Comparison of ENCODE assay signal across 8 mouse cellular contexts in the genomic region with DNA sequence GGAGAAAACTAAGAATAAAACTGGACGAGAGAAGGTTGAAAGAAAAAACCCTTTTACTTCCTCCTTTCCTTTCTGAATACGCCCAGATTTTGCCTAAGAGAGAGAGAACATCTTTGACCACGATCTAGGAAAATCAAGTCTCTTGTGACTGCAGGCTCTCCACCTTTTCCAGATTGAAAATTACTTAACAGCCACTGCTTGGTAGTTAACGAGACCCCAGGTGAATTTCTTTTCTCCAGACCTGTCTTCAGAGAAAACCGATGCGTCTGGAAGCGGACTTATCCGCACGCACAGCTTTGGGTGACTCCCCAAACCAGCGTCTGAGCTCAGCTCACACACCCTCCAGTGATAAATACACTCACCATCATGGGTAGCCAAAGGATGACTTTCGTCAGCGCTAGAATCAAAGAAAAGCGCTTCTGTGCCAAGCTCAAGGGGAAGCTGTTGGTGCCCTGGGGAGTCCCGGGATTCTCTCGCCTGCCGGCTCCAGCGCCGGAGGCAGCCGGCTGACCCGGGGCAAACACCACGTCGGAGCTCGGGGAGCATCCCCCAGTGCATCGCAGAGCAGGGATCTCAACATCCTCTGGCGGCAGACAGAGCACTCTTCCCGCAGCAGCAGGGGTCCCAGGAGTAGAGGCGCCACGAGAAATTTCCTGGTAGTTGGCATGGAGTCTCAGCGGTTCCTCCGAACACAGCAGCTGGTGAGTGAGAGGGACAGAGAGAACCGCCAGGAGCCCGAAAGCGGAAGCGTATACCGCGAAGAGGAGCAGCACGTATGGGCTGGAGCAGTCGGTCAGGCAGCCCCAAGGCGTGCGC. TPM values are rescaled to one million over a fixed set of nuclear protein-coding genes. Genes with fewer than 3 reads are reported as not detected.
DNase-seq lines count a peak whose midpoint lies in the region; ATAC-seq and TF ChIP-seq lines count a peak whose summit lies in the region.
"Had no signal": no experiment of that assay in that cellular context is flagged by ENCODE, and none has a peak within 500 bp of the region (broad histone marks: within the 10 kb centered on the region; RNA-seq: fewer than 3 reads in every experiment).

No protein-coding gene starts in this region.

- H3K27ac ChIP-seq in lung, embryonic 14.5 days (ENCODE audit: low read depth): no peak overlapping the region
- H3K27ac ChIP-seq in embryonic facial prominence, embryonic 13.5 days: no peak overlapping the region
- H3K27ac ChIP-seq in intestine, embryonic 14.5 days (ENCODE audit: low read depth): no peak overlapping the region
- no peak overlapping the region for H3K27ac ChIP-seq in midbrain, embryonic 14.5 days (replicated peaks; ENCODE audit: low read depth, low read length)

- 1% methylated on average over 40 of the region's 40 CpGs for WGBS in lung, embryonic 14.5 days
- WGBS in embryonic facial prominence, embryonic 13.5 days: 1% methylated on average over 40 of the region's 40 CpGs
- WGBS in intestine, embryonic 14.5 days: 1% methylated on average over 40 of the region's 40 CpGs
- 1% methylated on average over 40 of the region's 40 CpGs for WGBS in midbrain, embryonic 14.5 days

- peak overlapping the region; percentile 62 for H3K4me2 ChIP-seq in lung, embryonic 14.5 days
- peak overlapping the region; percentile 82 for H3K4me2 ChIP-seq in embryonic facial prominence, embryonic 13.5 days
- peak overlapping the region; percentile 82 for H3K4me2 ChIP-seq in intestine, embryonic 14.5 days (ENCODE audit: low read length)
- H3K4me2 ChIP-seq in midbrain, embryonic 14.5 days (ENCODE audit: low read length): peak overlapping the region; percentile 96

- ATAC-seq in lung, embryonic 14.5 days (ENCODE audit: insufficient read depth): peak; percentile 60; the same call in 1 of the 2 replicates
- no peak for ATAC-seq in embryonic facial prominence, embryonic 13.5 days (ENCODE audit: insufficient number of reproducible peaks, insufficient read depth, low FRiP score, low TSS enrichment, low read depth)
- ATAC-seq in intestine, embryonic 14.5 days (replicated peaks; ENCODE audit: low FRiP score, low TSS enrichment, low read depth): 0 out of 2 replicates have a peak, but pooled peaks have one; percentile 43
- peak; percentile 76 for ATAC-seq in midbrain, embryonic 14.5 days (ENCODE audit: low FRiP score, low TSS enrichment)

- H3K9me3 ChIP-seq in lung, embryonic 14.5 days (ENCODE audit: low read depth, low read length): no peaks in the 10 kb centered on the region
- H3K9me3 ChIP-seq in embryonic facial prominence, embryonic 13.5 days: no peaks in the 10 kb centered on the region
- no peaks in the 10 kb centered on the region for H3K9me3 ChIP-seq in intestine, embryonic 14.5 days (ENCODE audit: control insufficient read depth, low read length)
- no peaks in the 10 kb centered on the region for H3K9me3 ChIP-seq in midbrain, embryonic 14.5 days (ENCODE audit: control insufficient read depth, low read length)

- DNase-seq in lung, embryonic 14.5 days: peak; percentile 21
- DNase-seq in lung, postnatal 25 days (ENCODE audit: low spot score): no peak
- DNase-seq in intestine, embryonic 14.5 days (ENCODE audit: low spot score): peak; percentile 60
- peak; percentile 59 for DNase-seq in midbrain, embryonic 14.5 days
- DNase-seq in urinary bladder, postnatal 25 days (ENCODE audit: low spot score): no peak
- DNase-seq in ovary, postnatal 36 days (ENCODE audit: low spot score): no peak

- H3K9ac ChIP-seq in lung, embryonic 14.5 days: peak overlapping the region; percentile 26; the same call in 1 of the 2 replicates
- H3K9ac ChIP-seq in embryonic facial prominence, embryonic 13.5 days: peak overlapping the region; percentile 65
- no peak overlapping the region for H3K9ac ChIP-seq in intestine, embryonic 14.5 days (ENCODE audit: low read length)
- peak overlapping the region; percentile 59; the same call in 1 of the 2 replicates for H3K9ac ChIP-seq in midbrain, embryonic 14.5 days (replicated peaks; ENCODE audit: low read length)

- H3K4me3 ChIP-seq in lung, embryonic 14.5 days (ENCODE audit: low read depth, low read length): peak overlapping the region; percentile 30
- peak overlapping the region; percentile 48 for H3K4me3 ChIP-seq in embryonic facial prominence, embryonic 13.5 days
- peak overlapping the region; percentile 45 for H3K4me3 ChIP-seq in intestine, embryonic 14.5 days (ENCODE audit: low read depth, low read length)
- H3K4me3 ChIP-seq in midbrain, embryonic 14.5 days (replicated peaks; ENCODE audit: low read depth, low read length): peak overlapping the region; percentile 56

- H3K4me1 ChIP-seq in lung, embryonic 14.5 days (ENCODE audit: insufficient read depth): no peaks in the 10 kb centered on the region
- peaks cover 9% of the 10 kb centered on the region for H3K4me1 ChIP-seq in embryonic facial prominence, embryonic 13.5 days
- no peaks in the 10 kb centered on the region for H3K4me1 ChIP-seq in intestine, embryonic 14.5 days (replicated peaks; ENCODE audit: control insufficient read depth, insufficient read depth, low read length)
- H3K4me1 ChIP-seq in midbrain, embryonic 14.5 days (ENCODE audit: control insufficient read depth, insufficient read depth, low read length): peaks cover 7% of the 10 kb centered on the region; the same call in 1 of the 2 replicates

- H3K27me3 ChIP-seq in lung, embryonic 14.5 days (ENCODE audit: insufficient read depth, low read length): peaks cover 10% of the 10 kb centered on the region; the same call in 1 of the 2 replicates
- H3K27me3 ChIP-seq in embryonic facial prominence, embryonic 13.5 days: peaks cover 23% of the 10 kb centered on the region
- H3K27me3 ChIP-seq in intestine, embryonic 14.5 days (replicated peaks; ENCODE audit: control insufficient read depth, insufficient read depth, low read length): peaks cover 20% of the 10 kb centered on the region; the same call in 1 of the 2 replicates
- no peaks in the 10 kb centered on the region; the same call in 1 of the 2 replicates for H3K27me3 ChIP-seq in midbrain, embryonic 14.5 days (ENCODE audit: control insufficient read depth, insufficient read depth, low read length)

- TF ChIP-seq CTCF in lung, embryonic 14.5 days (IDR thresholded peaks at IDR 0.05; ENCODE audit: low read depth): no peak

- no peaks in the 10 kb centered on the region for H3K36me3 ChIP-seq in lung, embryonic 14.5 days (ENCODE audit: insufficient read depth)
- no peaks in the 10 kb centered on the region for H3K36me3 ChIP-seq in embryonic facial prominence, embryonic 13.5 days
- no peaks in the 10 kb centered on the region for H3K36me3 ChIP-seq in intestine, embryonic 14.5 days (ENCODE audit: control insufficient read depth, insufficient read depth, low read length)
- H3K36me3 ChIP-seq in midbrain, embryonic 14.5 days (ENCODE audit: control insufficient read depth, insufficient read depth, low read length): no peaks in the 10 kb centered on the region

RNA-seq across cellular contexts. Expression of a gene that starts 1.5 kb away (rescaled TPM):
- polyA plus RNA-seq in lung, embryonic 14.5 days (2014; fragmentation: Nextera tagmentation; extraction: Ambion mirVana): 0.05 TPM in 1 of 2 replicates, not detected in the other
- 0.30 and 1.2 TPM in 2 replicates for polyA plus RNA-seq in embryonic facial prominence, embryonic 13.5 days (2015; fragmentation: Nextera tagmentation; extraction: Ambion mirVana)
- 0.11 TPM in 1 of 2 replicates, not detected in the other for polyA plus RNA-seq in intestine, embryonic 14.5 days (2014; fragmentation: Nextera tagmentation; extraction: Ambion mirVana)
- polyA plus RNA-seq in midbrain, embryonic 14.5 days (2014; fragmentation: Nextera tagmentation; extraction: Ambion mirVana): 2.4 and 3.2 TPM in 2 replicates
- polyA plus RNA-seq: spleen, adult 2 months had no signal

Comparison
In these comparisons a context has a peak if more than half of its experiments do, and no peak if none do; other contexts are left out.
1. DNase-seq: peak in lung, embryonic 14.5 days (single experiment), intestine, embryonic 14.5 days (single experiment) and midbrain, embryonic 14.5 days (single experiment); none in lung, postnatal 25 days (single experiment), urinary bladder, postnatal 25 days (single experiment) and ovary, postnatal 36 days (single experiment).
2. Peak in every context shown above with its lines, with median percentiles within 50 percentile points of each other: H3K4me2 ChIP-seq and H3K4me3 ChIP-seq.